9 mouse cellular contexts compared by ENCODE assay signal in genomic region chr6:30526586-30527515, GRCm38 (mm10). TPM values are rescaled to one million over a fixed set of nuclear protein-coding genes. Genes with fewer than 3 reads are reported as not detected.
A peak's percentile ranks its signal among the peaks of the same experiment; 100 is the strongest.
DNase-seq lines count a peak whose midpoint lies in the region; ATAC-seq and TF ChIP-seq lines count a peak whose summit lies in the region.
"Had no signal": no experiment of that assay in that cellular context is flagged by ENCODE, and none has a peak within 500 bp of the region (broad histone marks: within the 10 kb centered on the region; RNA-seq: fewer than 3 reads in every experiment).

No protein-coding gene starts in this region.

- no peak for TF ChIP-seq EP300 in heart, adult 2 months (IDR thresholded peaks at IDR 0.05; ENCODE audit: insufficient read depth, low read depth, low read length)

- H3K79me2 ChIP-seq in heart, adult 2 months (replicated peaks; ENCODE audit: control insufficient read depth, insufficient read depth, low read length) = no peaks in the 10 kb centered on the region

- H3K36me3 ChIP-seq in heart, adult 2 months (ENCODE audit: control insufficient read depth, insufficient read depth, low read length) = no peaks in the 10 kb centered on the region; the same call in 1 of the 2 replicates
- H3K36me3 ChIP-seq in forebrain, embryonic 14.5 days (ENCODE audit: control insufficient read depth, insufficient read depth, low read length) = no peaks in the 10 kb centered on the region

- ATAC-seq in forebrain, embryonic 14.5 days = peak; percentile 84

- no peaks in the 10 kb centered on the region for H3K27me3 ChIP-seq in heart, adult 2 months (ENCODE audit: control insufficient read depth, insufficient read depth, low read length)
- no peaks in the 10 kb centered on the region for H3K27me3 ChIP-seq in forebrain, embryonic 14.5 days (replicated peaks; ENCODE audit: control insufficient read depth, insufficient read depth, low read length)

- no peak for TF ChIP-seq CTCF in heart, adult 2 months (IDR thresholded peaks at IDR 0.05)

- H3K4me2 ChIP-seq in forebrain, embryonic 14.5 days (ENCODE audit: low read length) = peak overlapping the region; percentile 35

- peak overlapping the region; percentile 25; the same call in 1 of the 2 replicates for H3K9ac ChIP-seq in heart, adult 2 months (ENCODE audit: low read depth, low read length)
- peak overlapping the region; percentile 55; the same call in 1 of the 2 replicates for H3K9ac ChIP-seq in forebrain, embryonic 14.5 days (ENCODE audit: low read length)

- intact Hi-C loops in heart, adult 2 months (cut with DNase I) = no loop called here
- intact Hi-C loops in heart, postnatal 25 days (cut with DNase I) = no loop called here
- intact Hi-C loops in left cerebral cortex, postnatal 14 days (cut with DNase I) = no loop called here

- H3K4me1 ChIP-seq in heart, adult 2 months (ENCODE audit: control insufficient read depth, insufficient read depth, low read length) = peaks cover 2% of the 10 kb centered on the region
- peaks cover 27% of the 10 kb centered on the region for H3K4me1 ChIP-seq in forebrain, embryonic 14.5 days (ENCODE audit: control insufficient read depth, insufficient read depth, low read length)

- no peak overlapping the region for H3K4me3 ChIP-seq in heart, adult 2 months
- H3K4me3 ChIP-seq in forebrain, embryonic 14.5 days (ENCODE audit: low read depth, low read length) = no peak overlapping the region

- H3K27ac ChIP-seq in heart, adult 2 months = no peak overlapping the region; the same call in none of the 2 replicates
- H3K27ac ChIP-seq in forebrain, embryonic 14.5 days (ENCODE audit: low read depth, low read length) = peak overlapping the region; percentile 90

- no peak for DNase-seq in heart, adult 2 months
- DNase-seq in heart, postnatal 25 days (ENCODE audit: low spot score) = no peak
- peak; percentile 80 for DNase-seq in forebrain, embryonic 14.5 days (ENCODE audit: low spot score)
- DNase-seq in kidney, adult 18-20 months = peak; percentile 37
- DNase-seq in lung, postnatal 36 days = peak; percentile 16
- DNase-seq in spleen, postnatal 36 days (ENCODE audit: low spot score in 2 of 2) = no peak
- DNase-seq in left cerebral cortex, postnatal 14 days (ENCODE audit: low spot score in 2 of 2) = no peak
- DNase-seq in frontal cortex, postnatal 10 days (ENCODE audit: low spot score in 2 of 2) = no peak

- WGBS in heart, adult 2 months = 39% methylated on average over 19 of the region's 19 CpGs
- 2% methylated on average over 19 of the region's 19 CpGs for WGBS in forebrain, embryonic 14.5 days

- no peak for TF ChIP-seq POLR2A in heart, adult 2 months (IDR thresholded peaks at IDR 0.05; ENCODE audit: insufficient read depth, low read depth, low read length)

- no peaks in the 10 kb centered on the region for H3K9me3 ChIP-seq in forebrain, embryonic 14.5 days (replicated peaks; ENCODE audit: control insufficient read depth, low read length)

RNA-seq across cellular contexts. Expression of gene Cpa2, which starts 14.5 kb away (rescaled TPM):
- total RNA-seq in heart, adult 2 months (2021) = not detected
- 0.12 TPM in 1 of 2 replicates, not detected in the other for polyA plus RNA-seq in heart, adult 2 months (2012; rRNA removed)
- not detected for total RNA-seq in heart, postnatal 25 days (2021)
- polyA plus RNA-seq in forebrain, embryonic 14.5 days (2014; fragmentation: Nextera tagmentation; extraction: Ambion mirVana) = 4.5 and 5.4 TPM in 2 replicates
- 1 to 10 TPM; 2.1 to 3.3 TPM for total RNA-seq in left cerebral cortex, postnatal 14 days (2021)

RNA-seq across cellular contexts. Expression of gene Ssmem1, which starts 17.2 kb away (rescaled TPM):
- not detected for total RNA-seq in heart, adult 2 months (2021)
- polyA plus RNA-seq in heart, adult 2 months (2012; rRNA removed) = 0.16 TPM in 1 of 2 replicates, not detected in the other
- under 1 TPM in 1 of 2 experiments, not detected in 1; 0.25 TPM for total RNA-seq in heart, postnatal 25 days (2021)
- polyA plus RNA-seq in forebrain, embryonic 14.5 days (2014; fragmentation: Nextera tagmentation; extraction: Ambion mirVana) = 0.16 and 0.20 TPM in 2 replicates
- 1 to 10 TPM in 1 of 2 experiments, under 1 TPM in 1; 0.25 to 1.3 TPM for total RNA-seq in left cerebral cortex, postnatal 14 days (2021)
- polyA plus RNA-seq: small intestine, adult 2 months had no signal

RNA-seq across cellular contexts. Expression of gene Tmem209, which starts 17.3 kb away (rescaled TPM):
- 1 to 10 TPM; 6.3 to 7.5 TPM for total RNA-seq in heart, adult 2 months (2021)
- polyA plus RNA-seq in heart, adult 2 months (2012; rRNA removed) = 15.9 and 32.9 TPM in 2 replicates
- 1 to 10 TPM; 7.5 TPM for total RNA-seq in heart, postnatal 25 days (2021)
- polyA plus RNA-seq in forebrain, embryonic 14.5 days (2014; fragmentation: Nextera tagmentation; extraction: Ambion mirVana) = 37.8 and 44.5 TPM in 2 replicates
- 10 to 100 TPM; 16.1 to 16.4 TPM for total RNA-seq in left cerebral cortex, postnatal 14 days (2021)

RNA-seq across cellular contexts. Expression of gene Cpa4, which starts 41.3 kb away (rescaled TPM):
- total RNA-seq in heart, adult 2 months (2021) = not detected
- polyA plus RNA-seq in heart, adult 2 months (2012; rRNA removed) = not detected in 2 replicates
- not detected for total RNA-seq in heart, postnatal 25 days (2021)
- 2.3 and 2.8 TPM in 2 replicates for polyA plus RNA-seq in forebrain, embryonic 14.5 days (2014; fragmentation: Nextera tagmentation; extraction: Ambion mirVana)
- under 1 TPM; 0.15 to 0.19 TPM for total RNA-seq in left cerebral cortex, postnatal 14 days (2021)
- polyA plus RNA-seq: small intestine, adult 2 months had no signal

Comparison
In these comparisons a context has a peak if more than half of its experiments do, and no peak if none do; other contexts are left out.
1. DNase-seq: peak in forebrain, embryonic 14.5 days (single experiment), kidney, adult 18-20 months (single experiment) and lung, postnatal 36 days (single experiment); none in heart, adult 2 months (0 of 2), heart, postnatal 25 days (single experiment), spleen, postnatal 36 days (0 of 2), left cerebral cortex, postnatal 14 days (0 of 2) and frontal cortex, postnatal 10 days (0 of 2).